In genomic region chr15:26894031-26894655, GRCm38 (mm10) we compare ENCODE assay signal across 8 mouse cellular contexts. TPM values are rescaled to one million over a fixed set of nuclear protein-coding genes. Genes with fewer than 3 reads are reported as not detected.
DNase-seq lines count a peak whose midpoint lies in the region.

No protein-coding gene starts in this region.

- peak; percentile 68 for DNase-seq in Muller cell, postnatal 12 days (ENCODE audit: inconsistent ontology term)
- DNase-seq in embryo, embryonic 11 days: peak; percentile 83
- DNase-seq in heart, adult 8-10 months (ENCODE audit: low spot score): peak; percentile 53
- peak; percentile 40 for DNase-seq in kidney, adult 11 months
- peak; percentile 34 to 64 for DNase-seq in lung, adult 18-20 months
- peak; percentile 20 for DNase-seq in ovary, postnatal 10 days (ENCODE audit: low spot score)
- DNase-seq in cerebellum, adult 8-10 months: no peak
- DNase-seq in c-Kit-positive CD71-positive TER-119-positive erythroid progenitor cells, embryonic 14.5 days (ENCODE audit: low spot score): no peak

RNA-seq across cellular contexts. Expression of gene Fbxl7, which starts 1.2 kb away (rescaled TPM):
- total RNA-seq in heart, adult 8-10 months (2022): 1 to 10 TPM; 1.5 to 2.5 (median 2.2) TPM

Comparison
In these comparisons a context has a peak if more than half of its experiments do, and no peak if none do; other contexts are left out.
1. DNase-seq: peak in Muller cell, postnatal 12 days (single experiment), embryo, embryonic 11 days (single experiment), heart, adult 8-10 months (single experiment), kidney, adult 11 months (single experiment), lung, adult 18-20 months (2 of 2) and ovary, postnatal 10 days (single experiment); none in cerebellum, adult 8-10 months (single experiment) and c-Kit-positive CD71-positive TER-119-positive erythroid progenitor cells, embryonic 14.5 days (single experiment).